Mouse (Mus musculus) intestine, embryonic 14.5 days (tissue): ENCODE data around the gene Pdzk1. TPM values are rescaled to one million over a fixed set of nuclear protein-coding genes. Genes with fewer than 3 reads are reported as not detected.

ENCODE experiments used
- ATAC-seq: fragments of 200-750 bp; cut with Nextera tagmentation; replicated peaks from 2 replicates; pipeline ENCODE4 v1.8.0; 2017; ENCODE audit warnings: low read depth, moderate number of reproducible peaks, moderate TSS enrichment, moderate library complexity; ENCODE audit not compliant: low FRiP score, low TSS enrichment
- DNase-seq: peaks from one replicate; pipeline ENCODE4 v3.0.0-alpha.2; 2018; ENCODE audit warnings: low spot score
- H3K27ac ChIP-seq: fragments of 300-500 bp; sonication (generic); 2 replicates; pipeline ENCODE4 v1.5.1; 2014; ENCODE audit warnings: low read depth, mild to moderate bottlenecking, control low read depth
- H3K27me3 ChIP-seq: fragments of 300-500 bp; sonication (generic); replicated peaks from 2 replicates; pipeline ENCODE4 v1.6.1; 2014; ENCODE audit warnings: low read length, control low read depth; ENCODE audit not compliant: control insufficient read depth, insufficient read depth
- H3K36me3 ChIP-seq: fragments of 300-500 bp; sonication (generic); 2 replicates; pipeline ENCODE4 v1.6.1; 2014; ENCODE audit warnings: low read length, control low read depth; ENCODE audit not compliant: control insufficient read depth, insufficient read depth
- H3K4me1 ChIP-seq: fragments of 300-500 bp; sonication (generic); replicated peaks from 2 replicates; pipeline ENCODE4 v1.6.1; 2014; ENCODE audit warnings: low read length, control low read depth, mixed read lengths; ENCODE audit not compliant: control insufficient read depth, insufficient read depth
- H3K4me2 ChIP-seq: fragments of 300-500 bp; sonication (generic); 2 replicates; pipeline ENCODE4 v1.6.1; 2014; ENCODE audit warnings: low read length
- H3K4me3 ChIP-seq: fragments of 300-500 bp; sonication (generic); 2 replicates; pipeline ENCODE4 v1.5.1; 2014; ENCODE audit warnings: low read depth, low read length, control low read depth, mixed read lengths
- H3K9ac ChIP-seq: fragments of 300-500 bp; sonication (generic); 2 replicates; pipeline ENCODE4 v1.6.1; 2014; ENCODE audit warnings: mild to moderate bottlenecking, low read length
- H3K9me3 ChIP-seq: fragments of 300-500 bp; sonication (generic); 2 replicates; pipeline ENCODE4 v1.6.1; 2016; ENCODE audit warnings: low read length, control low read depth; ENCODE audit not compliant: control insufficient read depth
- WGBS: fragments of 180-500 bp; shearing (Covaris S2); extraction: QIAGEN DNeasy Blood & Tissue Kit; methylation state at CpG from one replicate; pipeline ENCODE4 v1.1.7; 2014; 5-methylcytosine and 5-hydroxymethylcytosine counted together
- polyA plus RNA-seq: library from polyadenylated mRNA; unstranded; fragments of >200 nt; fragmentation: Nextera tagmentation; extraction: Ambion mirVana; gene quantifications from 2 replicates; pipeline ENCODE4 v1.2.1, GENCODE M21; 2014

Gene Pdzk1
- polyA plus RNA-seq, 1 experiment from 2014 or later, result 1.1 TPM

DNA sequence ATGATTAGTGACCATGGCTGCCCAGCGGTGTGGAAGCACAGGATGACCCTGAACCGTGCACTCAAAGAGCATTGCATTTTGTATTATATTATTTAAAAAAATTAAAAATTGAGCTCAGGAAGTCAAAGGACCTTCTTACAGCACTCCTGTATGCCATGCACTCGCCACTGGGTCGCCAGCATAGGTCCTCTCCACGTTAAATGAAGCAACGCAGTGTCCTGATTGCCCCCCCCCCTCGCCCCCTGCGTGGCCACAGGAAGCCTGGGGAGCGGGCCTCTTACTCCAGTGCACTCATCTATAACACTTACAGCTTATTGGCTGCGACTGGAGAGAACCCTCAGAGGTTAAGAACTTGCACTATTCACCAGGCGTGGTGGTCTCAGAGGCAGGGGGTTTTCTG, 3.8 kb upstream of the Pdzk1 start:
- H3K4me2 ChIP-seq, result no peak overlapping the region
- DNase-seq (no peak), ATAC-seq (no peak)
- H3K4me1 ChIP-seq, result no peaks in the 10 kb centered on the region; the same call in 1 of the 2 replicates
- H3K27me3 ChIP-seq, result no peaks in the 10 kb centered on the region
- no peaks in the 10 kb centered on the region for H3K36me3 ChIP-seq
- no peak overlapping the region for H3K27ac ChIP-seq
- no peak overlapping the region for H3K4me3 ChIP-seq
- WGBS, result 41% methylated on average over 11 of the region's 11 CpGs
- no peak overlapping the region for H3K9ac ChIP-seq
- no peaks in the 10 kb centered on the region for H3K9me3 ChIP-seq

DNA sequence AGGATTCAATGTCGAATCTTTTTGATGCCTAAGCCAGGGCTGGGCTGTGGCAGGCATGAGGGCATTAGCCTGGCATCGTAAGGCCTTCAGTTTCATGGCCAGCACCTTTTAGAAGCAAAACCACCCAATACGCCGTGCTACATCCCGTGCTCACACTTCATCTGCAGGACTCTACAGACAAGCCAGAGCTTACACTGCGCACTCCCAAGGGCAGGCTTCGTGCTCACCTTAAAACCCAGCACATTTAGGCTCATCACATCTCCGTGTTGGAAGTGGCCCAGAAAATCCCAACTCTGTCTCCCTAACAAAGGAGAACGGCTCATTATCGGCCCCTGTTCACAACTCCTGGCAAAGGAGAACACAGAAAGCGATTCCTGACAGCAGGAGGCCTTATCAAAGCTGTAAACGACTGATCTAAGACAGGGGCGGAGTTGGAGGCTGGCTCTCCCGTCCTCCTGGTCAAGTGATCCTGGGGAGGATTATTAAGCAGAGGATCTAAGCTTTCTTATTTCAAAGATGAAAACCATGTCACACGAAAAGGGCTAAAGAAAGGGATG, 698 bp upstream of the Pdzk1 start:
- Histone ChIP-seq H3K9me3 (no peaks in the 10 kb centered on the region), H3K36me3 (no peaks in the 10 kb centered on the region), H3K27me3 (no peaks in the 10 kb centered on the region), H3K4me2 (0 out of 2 replicates have a peak overlapping the region, but pooled peaks have one; percentile 11), H3K4me3 (no peak overlapping the region), H3K9ac (no peak overlapping the region), H3K27ac (no peak overlapping the region), H3K4me1 (no peaks in the 10 kb centered on the region; the same call in 1 of the 2 replicates)
- WGBS, result 31% methylated on average over 15 of the region's 15 CpGs
- no peak for ATAC-seq
- DNase-seq, result no peak

DNA sequence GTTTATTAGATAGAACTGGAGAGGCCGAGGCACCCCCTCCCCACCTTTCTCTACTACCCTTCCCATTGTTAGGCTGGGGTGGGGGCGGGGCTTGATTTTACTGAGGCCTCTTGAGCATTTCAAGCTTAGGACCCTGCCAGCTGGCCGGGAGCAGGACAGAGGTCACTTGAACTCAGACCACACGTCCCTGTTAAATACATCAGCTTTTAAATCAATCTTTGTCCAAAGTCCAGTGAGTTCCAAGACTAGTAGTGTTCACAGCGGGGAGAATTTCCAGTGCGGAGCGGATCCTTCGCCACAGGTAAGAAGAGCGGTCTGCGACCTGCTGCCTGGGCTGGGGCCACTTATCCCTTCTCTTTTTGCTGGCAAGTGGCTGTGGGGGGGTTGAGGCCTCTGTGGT, 772 bp downstream of the Pdzk1 start:
- no peak overlapping the region for H3K4me2 ChIP-seq
- ATAC-seq, result no peak

DNA sequence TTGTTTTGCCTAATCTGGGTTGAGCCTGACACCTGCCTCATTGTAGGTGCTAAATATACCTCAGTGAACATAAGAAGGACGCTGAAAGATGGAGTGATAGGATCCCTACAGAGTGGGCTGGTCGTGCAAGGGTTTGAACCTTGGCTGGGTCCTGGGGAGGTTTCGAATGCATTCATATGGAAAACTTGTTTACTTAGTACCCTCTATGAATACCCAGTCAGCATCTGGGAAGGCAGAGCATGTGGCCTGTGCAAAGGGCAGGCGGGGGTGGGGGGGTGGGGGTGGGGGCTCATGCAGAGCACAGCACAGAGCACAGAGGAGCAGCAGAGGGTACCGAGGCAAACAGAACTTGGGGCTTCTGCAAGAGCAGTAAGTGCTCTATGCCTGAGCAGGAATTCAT, 3.8 kb downstream of the Pdzk1 start:
- Histone ChIP-seq H3K4me2 (no peak overlapping the region), H3K9ac (no peak overlapping the region), H3K36me3 (no peaks in the 10 kb centered on the region), H3K27me3 (no peaks in the 10 kb centered on the region), H3K4me3 (no peak overlapping the region), H3K27ac (no peak overlapping the region), H3K4me1 (no peaks in the 10 kb centered on the region; the same call in 1 of the 2 replicates), H3K9me3 (no peaks in the 10 kb centered on the region)
- whole genome bisulfite sequencing, result 50% methylated on average over 5 of the region's 5 CpGs
- ATAC-seq, result no peak
- DNase-seq, result no peak

More for the DNA sequence above, 772 bp downstream of the Pdzk1 start:
- Histone ChIP-seq H3K36me3 (no peaks in the 10 kb centered on the region), H3K27me3 (no peaks in the 10 kb centered on the region), H3K27ac (no peak overlapping the region), H3K4me3 (no peak overlapping the region), H3K4me1 (no peaks in the 10 kb centered on the region; the same call in 1 of the 2 replicates), H3K9me3 (no peaks in the 10 kb centered on the region), H3K9ac (no peak overlapping the region)
- DNase-seq, result no peak
- 73% methylated on average over 10 of the region's 10 CpGs for WGBS

DNA sequence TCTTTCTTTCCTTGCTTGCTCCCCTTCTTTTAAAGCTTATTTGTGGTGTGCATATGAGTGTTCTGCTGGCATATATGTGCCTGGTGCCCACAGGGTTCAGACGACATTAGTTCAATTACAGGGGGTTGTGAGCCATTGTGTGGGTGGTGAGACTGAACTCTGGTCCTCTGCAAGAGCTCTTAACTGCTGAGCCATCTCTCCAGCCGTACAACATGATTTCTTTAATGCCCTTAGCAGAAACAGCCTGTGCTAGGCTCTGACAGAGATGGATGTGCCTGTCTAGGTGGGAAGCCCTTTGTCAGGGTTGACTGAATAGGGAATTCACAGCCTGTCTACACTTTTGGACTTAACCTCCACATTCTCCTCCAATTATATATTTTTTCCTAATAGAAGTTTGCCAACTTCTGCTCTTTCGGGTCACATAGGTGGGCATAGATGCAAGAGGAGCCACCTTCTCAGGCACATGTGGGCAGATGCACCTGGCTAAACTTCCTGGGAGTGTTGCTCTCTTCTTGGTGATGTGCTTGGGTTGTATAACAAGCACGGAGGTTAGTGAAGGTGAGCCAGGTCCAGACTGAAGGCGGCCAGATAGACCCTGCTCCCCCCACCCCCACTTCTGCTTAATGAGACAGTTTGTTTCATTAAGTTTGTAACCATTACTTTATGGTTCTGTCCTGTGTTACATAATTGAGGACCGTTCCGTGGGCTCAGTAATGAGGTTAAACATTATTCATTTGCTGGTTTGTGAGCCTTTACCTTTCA, 5.7 kb downstream of the Pdzk1 start:
- H3K27me3 ChIP-seq, result no peaks in the 10 kb centered on the region
- H3K4me1 ChIP-seq, result no peaks in the 10 kb centered on the region
- H3K4me3 ChIP-seq, result no peak overlapping the region
- DNase-seq, result no peak
- no peak overlapping the region for H3K27ac ChIP-seq
- no peak for ATAC-seq
- no peak overlapping the region for H3K4me2 ChIP-seq
- H3K9ac ChIP-seq, result no peak overlapping the region
- 74% methylated on average over 7 of the region's 7 CpGs for WGBS
- H3K36me3 ChIP-seq, result no peaks in the 10 kb centered on the region
- H3K9me3 ChIP-seq, result no peaks in the 10 kb centered on the region

DNA sequence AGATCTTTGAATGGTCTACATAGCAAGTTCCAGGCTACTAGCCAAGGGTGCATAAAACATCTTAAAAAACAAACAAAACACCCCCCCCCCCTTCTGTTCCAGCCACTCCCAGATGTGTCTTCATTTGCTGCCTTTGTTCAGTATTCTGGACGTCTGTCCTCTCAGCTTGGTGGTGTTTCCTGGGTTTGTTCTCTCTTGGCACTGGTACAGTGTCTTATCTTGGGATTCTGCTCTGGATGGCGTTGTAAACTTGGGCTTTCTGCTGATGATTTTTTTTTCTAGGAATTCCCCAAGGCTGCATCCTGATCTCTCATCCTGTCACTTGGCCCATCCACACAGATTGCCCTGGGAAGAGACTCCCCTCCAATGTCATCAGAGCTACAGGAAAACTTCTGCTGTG, 7.3 kb downstream of the Pdzk1 start:
- Histone ChIP-seq H3K36me3 (no peaks in the 10 kb centered on the region), H3K4me3 (no peak overlapping the region), H3K27me3 (no peaks in the 10 kb centered on the region), H3K9me3 (no peaks in the 10 kb centered on the region), H3K4me1 (no peaks in the 10 kb centered on the region), H3K4me2 (no peak overlapping the region), H3K9ac (no peak overlapping the region), H3K27ac (no peak overlapping the region)
- DNase-seq, result no peak
- no peak for ATAC-seq
- WGBS, result 58% methylated on average over 2 of the region's 2 CpGs

DNA sequence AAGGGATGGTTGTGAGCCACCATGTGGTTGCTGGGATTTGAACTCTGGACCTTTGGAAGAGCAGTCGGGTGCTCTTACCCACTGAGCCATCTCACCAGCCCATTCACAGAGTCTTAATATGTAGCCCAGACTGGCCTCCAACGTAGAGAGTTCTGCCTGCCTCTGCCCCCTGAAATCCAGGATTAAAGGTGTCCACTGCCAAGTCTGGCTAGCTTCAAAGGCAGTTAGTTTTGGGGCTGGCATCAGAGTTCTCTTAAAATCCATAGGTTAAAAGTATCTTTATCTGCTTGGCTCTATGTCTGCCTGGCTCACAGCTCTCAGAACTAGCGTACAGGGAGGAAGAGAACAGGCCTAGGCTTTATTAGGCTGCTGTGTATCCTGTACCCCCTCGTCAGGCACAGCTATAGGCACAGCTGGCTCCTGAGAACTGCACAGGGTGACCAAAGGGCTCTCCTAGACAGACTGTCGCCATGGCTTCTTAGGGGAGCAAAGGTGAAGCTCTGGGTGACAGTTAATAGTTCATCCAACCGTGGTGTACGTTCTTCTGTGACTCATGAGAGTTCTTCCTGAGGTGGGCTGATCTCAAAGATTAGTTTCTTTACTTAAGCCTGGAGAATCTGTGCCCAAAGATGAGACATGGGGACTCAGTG, 10.0 kb downstream of the Pdzk1 start:
- peak; percentile 49 for DNase-seq
- WGBS, result 69% methylated on average over 7 of the region's 7 CpGs

DNA sequence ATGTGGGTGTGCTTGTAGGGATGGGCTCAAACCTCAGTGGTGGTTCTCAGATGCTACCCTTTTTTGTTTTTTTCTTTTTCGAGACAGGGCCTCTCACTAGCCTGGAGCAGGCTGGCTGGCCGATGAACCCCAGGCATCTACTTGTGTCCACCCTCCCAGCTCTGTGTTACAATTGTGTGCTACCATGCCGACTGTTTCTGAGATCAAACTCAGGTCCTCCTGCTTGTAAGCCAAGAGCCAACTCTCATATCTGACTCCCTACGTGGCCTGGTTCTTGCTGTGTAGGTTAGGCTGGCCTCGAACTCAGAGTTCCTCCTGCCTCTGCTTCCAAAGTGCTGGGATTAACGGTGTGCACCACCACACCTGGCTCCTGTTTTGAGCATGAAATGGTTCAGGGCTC, 16.1 kb downstream of the Pdzk1 start:
- WGBS, result 92% methylated on average over 6 of the region's 6 CpGs

More for the DNA sequence above, 10.0 kb downstream of the Pdzk1 start:
- H3K4me3 ChIP-seq, result no peak overlapping the region
- H3K9me3 ChIP-seq, result no peaks in the 10 kb centered on the region
- H3K27me3 ChIP-seq, result no peaks in the 10 kb centered on the region
- no peaks in the 10 kb centered on the region for H3K36me3 ChIP-seq
- H3K4me2 ChIP-seq, result no peak overlapping the region
- H3K9ac ChIP-seq, result no peak overlapping the region
- no peak for ATAC-seq
- H3K27ac ChIP-seq, result no peak overlapping the region
- H3K4me1 ChIP-seq, result no peaks in the 10 kb centered on the region

More for the DNA sequence above, 16.1 kb downstream of the Pdzk1 start:
- Histone ChIP-seq H3K36me3 (no peaks in the 10 kb centered on the region), H3K9ac (no peak overlapping the region), H3K27me3 (no peaks in the 10 kb centered on the region), H3K9me3 (no peaks in the 10 kb centered on the region), H3K27ac (no peak overlapping the region), H3K4me3 (no peak overlapping the region), H3K4me1 (no peaks in the 10 kb centered on the region), H3K4me2 (no peak overlapping the region)
- no peak for DNase-seq
- no peak for ATAC-seq
